Mouse (Mus musculus) C2C12 (cell line): Measurements from ENCODE around the gene Pigh.

Experiments
- CEBPB ChIP-seq: IDR thresholded peaks from one replicate; pipeline ENCODE4 v1.6.1; 2011; ENCODE audit warnings: low read depth, mild to moderate bottlenecking, control low read depth, moderate library complexity
- CTCF ChIP-seq: IDR thresholded peaks from one replicate; pipeline ENCODE4 v1.5.1; 2011; ENCODE audit not compliant: control insufficient read depth, insufficient read depth, insufficient read length
- MYOG ChIP-seq: IDR thresholded peaks from one replicate; pipeline ENCODE4 v1.6.1; 2011; ENCODE audit not compliant: control insufficient read depth, insufficient read length; ENCODE audit errors: extremely low read depth
- USF1 ChIP-seq: IDR thresholded peaks from one replicate; pipeline ENCODE4 v1.6.1; 2011; ENCODE audit warnings: low read depth, mild to moderate bottlenecking, control low read depth, moderate library complexity

GRCm38 (mm10) chr12:79046171-79046570 lies 43.3 kb downstream of the Pigh start:
- TF ChIP-seq CTCF (no peak), MYOG (no peak), CEBPB (no peak), USF1 (no peak)
